Mouse (Mus musculus) cerebellum, postnatal 10 days (tissue): ENCODE measurements around the gene Mpzl3.

Experiments
- DNase-seq, 2 experiments: peaks; one replicate each; pipeline ENCODE4 v3.0.0; 2021; ENCODE audit warnings: mixed read lengths in 2 of 2

Gene Mpzl3

GRCm38 (mm10) chr9:45046973-45047372, 8.0 kb upstream of the Mpzl3 start:
- DNase-seq = no peak

GRCm38 (mm10) chr9:45048511-45048910, 6.5 kb upstream of the Mpzl3 start:
- DNase-seq = peak; percentile 21 to 56

- no peak for DNase-seq
These were observed 5.3 kb upstream of the Mpzl3 start for GRCm38 (mm10) chr9:45049731-45050130.

GRCm38 (mm10) chr9:45050301-45050700, 4.7 kb upstream of the Mpzl3 start:
- no peak for DNase-seq

- DNase-seq = no peak
These were observed 3.4 kb downstream of the Mpzl3 start for GRCm38 (mm10) chr9:45058304-45058940.

GRCm38 (mm10) chr9:45060151-45060550, 5.2 kb downstream of the Mpzl3 start:
- no peak for DNase-seq

- no peak for DNase-seq
These were observed 7.7 kb downstream of the Mpzl3 start for GRCm38 (mm10) chr9:45062677-45063076.

GRCm38 (mm10) chr9:45064421-45064820, 9.4 kb downstream of the Mpzl3 start:
- no peak for DNase-seq

- DNase-seq = no peak
These were observed 11.7 kb downstream of the Mpzl3 start for GRCm38 (mm10) chr9:45066735-45067134.

- DNase-seq = no peak
These were observed 16.8 kb downstream of the Mpzl3 start for GRCm38 (mm10) chr9:45071800-45072199.

GRCm38 (mm10) chr9:45077859-45078258, 22.9 kb downstream of the Mpzl3 start:
- DNase-seq = no peak

- DNase-seq = no peak
These were observed 24.0 kb downstream of the Mpzl3 start, which contains the start of gene Jaml for GRCm38 (mm10) chr9:45079011-45079410. Gene Jaml (plus strand): TSS chr9:45079183.

- no peak for DNase-seq
These were observed 28.1 kb downstream of the Mpzl3 start for GRCm38 (mm10) chr9:45083132-45083531.

- DNase-seq = no peak
These were observed 29.6 kb downstream of the Mpzl3 start for GRCm38 (mm10) chr9:45084556-45084955.

GRCm38 (mm10) chr9:45085741-45086690, 31.0 kb downstream of the Mpzl3 start:
- peak; percentile 77 to 79 for DNase-seq

GRCm38 (mm10) chr9:45088040-45088439, 33.1 kb downstream of the Mpzl3 start:
- no peak for DNase-seq

GRCm38 (mm10) chr9:45090811-45091210, 35.8 kb downstream of the Mpzl3 start:
- DNase-seq = no peak

GRCm38 (mm10) chr9:45092641-45093040, 37.7 kb downstream of the Mpzl3 start:
- DNase-seq = no peak

- no peak for DNase-seq
These were observed 40.4 kb downstream of the Mpzl3 start for GRCm38 (mm10) chr9:45095149-45095937.

GRCm38 (mm10) chr9:45097877-45098276, 42.9 kb downstream of the Mpzl3 start:
- no peak for DNase-seq

- no peak for DNase-seq
These were observed 43.4 kb downstream of the Mpzl3 start for GRCm38 (mm10) chr9:45098426-45098825.

- DNase-seq = no peak
These were observed 47.5 kb downstream of the Mpzl3 start for GRCm38 (mm10) chr9:45102528-45102927.
